Mouse (Mus musculus) layer of hippocampus, adult 6 months (tissue): Measurements from ENCODE around the gene Gm3164. TPM values are rescaled to one million over a fixed set of nuclear protein-coding genes. Genes with fewer than 3 reads are reported as not detected.

Experiments
- long read RNA-seq, 2 experiments: library from polyadenylated mRNA; unstranded; transcript quantifications; one replicate each; pipeline ENCODE4 v2.0.0; 2019 to 2020
- polyA plus RNA-seq: library from polyadenylated mRNA; unstranded; fragments of <200 nt; fragmentation: Nextera tagmentation; gene quantifications from 2 replicates; pipeline ENCODE4 v1.2.3, GENCODE M21; 2021

Gm3164 gene
- polyA plus RNA-seq = 0.25 and 0.33 TPM in 2 replicates
- long read RNA-seq, experiment 1 = 0 reads
- long read RNA-seq, experiment 2, partial matches to known transcripts = 0 of 4 reads
- long read RNA-seq, experiment 2, other reads (novel, unspliced or antisense) = 4 of 4 reads

GRCm38 (mm10) chr14:4414965-4415835 lies at the start of gene Gm3164:
Gm3164 (plus strand) TSS chr14:4415448.

GRCm38 (mm10) chr14:4397226-4397625 lies 18.0 kb upstream of the Gm3164 start, which contains the start of gene Gm3159:
Gm3159 (plus strand) TSS chr14:4397526.

GRCm38 (mm10) chr14:4430692-4431091 lies 15.4 kb downstream of the Gm3164 start, which contains the start of gene Gm3173:
Gm3173 (plus strand) TSS chr14:4430992.

GRCm38 (mm10) chr14:4481445-4481844 lies 66.2 kb downstream of the Gm3164 start, which contains the start of gene Gm3182:
Gm3182 (plus strand) TSS chr14:4481745.

Other genes starting within 250 kb of the Gm3164 start
- 1.5 TPM in 2 replicates for gene Gm2974, start 232.9 kb upstream of the Gm3164 start, polyA plus RNA-seq
- not detected in 2 replicates for gene Gm3138, start 165.8 kb upstream of the Gm3164 start, polyA plus RNA-seq
- gene Gm3149, start 98.2 kb upstream of the Gm3164 start, polyA plus RNA-seq = not detected in 2 replicates
- gene 2610042L04Rik, start 80.7 kb upstream of the Gm3164 start, polyA plus RNA-seq = 0.44 and 0.53 TPM in 2 replicates
- gene Gm3159, start 17.9 kb upstream of the Gm3164 start, polyA plus RNA-seq = not detected in 2 replicates
- not detected in 2 replicates for gene Gm3173, start 15.5 kb downstream of the Gm3164 start, polyA plus RNA-seq
- gene Gm3182, start 66.3 kb downstream of the Gm3164 start, polyA plus RNA-seq = not detected in 2 replicates
- not detected in 2 replicates for gene Gm3047, start 140.0 kb downstream of the Gm3164 start, polyA plus RNA-seq
- not detected in 2 replicates for gene Gm8159, start 216.9 kb downstream of the Gm3164 start, polyA plus RNA-seq
- gene Gm3239, start 248.7 kb downstream of the Gm3164 start, polyA plus RNA-seq = 0.25 and 0.34 TPM in 2 replicates